Mouse (Mus musculus): ENCODE results near the gene Ubxn11.

- TF ChIP-seq CTCF (conservative IDR thresholded peaks at IDR 0.05; ENCODE audit: low read length), result no peak
- TF ChIP-seq POU5F1 (IDR thresholded peaks at IDR 0.05; ENCODE audit: borderline replicate concordance, low read length), result no peak
Measured at GRCm38 (mm10) chr4:134119042-134119441, 16.7 kb downstream of the Ubxn11 start.
